Mouse (Mus musculus): ENCODE measurements at regions not wholly inside any gene's neighbourhood (a gene's known extent, or its start where the extent isn't known, plus 50 kb on each side); places are given as distances from the start of the nearest gene placed in this dataset.

- no peak for DNase-seq (ENCODE audit: low spot score in 2 of 2)
These were observed 221.9 kb downstream of the Klf5 start for GRCm38 (mm10) chr14:99520343-99520742.

DNA sequence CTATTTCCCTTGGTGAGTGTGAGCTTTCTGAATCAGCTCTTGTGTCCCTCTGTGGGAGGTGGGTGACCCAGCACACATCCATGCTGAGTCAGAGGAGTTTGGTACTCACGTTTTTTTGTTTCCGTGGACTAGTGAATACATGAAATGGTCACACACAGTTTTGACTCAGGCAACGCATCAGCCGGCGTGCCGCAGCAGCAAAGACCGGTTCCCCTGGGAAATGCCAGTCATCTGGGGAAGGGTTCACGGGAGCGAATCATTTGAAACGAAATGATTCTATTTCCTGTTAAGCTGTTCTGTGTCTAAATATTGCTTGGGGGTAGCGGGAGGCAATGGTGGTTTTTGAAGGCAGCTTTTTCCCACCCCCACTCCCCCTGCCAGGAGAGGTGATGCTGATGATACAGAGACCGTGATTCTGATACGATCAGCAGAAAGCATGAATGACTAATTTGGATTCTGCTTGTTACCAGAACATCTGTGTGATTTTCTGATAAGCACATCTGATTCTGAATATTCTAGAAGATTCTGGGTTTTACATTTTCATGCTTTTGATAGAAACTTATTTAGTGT is 223.5 kb downstream of the Klf5 start:
- no peak for DNase-seq (ENCODE audit: low spot score in 2 of 2)

DNA sequence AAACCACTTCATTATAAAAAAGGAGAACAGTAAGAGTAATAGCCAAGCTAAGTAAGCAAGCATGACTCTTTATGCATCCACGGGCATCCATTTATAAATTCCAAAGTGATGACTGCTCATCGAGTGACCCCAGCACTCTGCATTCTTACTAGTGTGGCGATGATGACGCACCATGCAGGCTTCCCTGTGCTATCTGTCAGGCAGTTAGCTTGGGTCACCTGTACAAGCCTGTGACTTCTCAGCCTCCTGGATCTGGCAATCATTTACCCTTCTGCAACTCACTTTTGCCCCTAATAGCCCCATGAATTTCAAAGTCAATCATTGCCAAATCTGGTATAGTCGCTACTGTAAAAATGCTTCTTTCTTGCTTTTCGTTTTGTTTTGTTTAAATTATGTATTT is 237.3 kb downstream of the Klf5 start:
- no peak for DNase-seq (ENCODE audit: low spot score in 2 of 2)

DNA sequence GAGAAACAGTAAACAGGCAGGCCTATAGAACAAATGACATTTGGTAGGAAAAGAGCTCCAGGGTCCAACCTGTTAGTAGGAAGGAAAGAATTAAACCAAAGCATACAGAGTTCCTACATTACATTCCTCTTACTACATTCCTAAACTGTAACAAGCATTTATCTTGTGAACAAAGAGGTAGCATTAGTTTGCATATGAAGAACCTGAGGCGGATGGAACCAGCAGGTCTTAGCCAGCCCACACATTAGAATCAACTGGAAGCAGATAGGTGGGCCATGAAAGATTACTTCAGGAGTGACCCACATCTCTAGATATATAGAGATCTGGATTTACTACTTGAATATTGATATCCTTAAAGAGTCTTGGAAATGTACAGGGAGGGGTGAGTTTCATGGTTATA is 238.8 kb downstream of the Klf5 start:
- DNase-seq (ENCODE audit: low spot score in 2 of 2): no peak

DNA sequence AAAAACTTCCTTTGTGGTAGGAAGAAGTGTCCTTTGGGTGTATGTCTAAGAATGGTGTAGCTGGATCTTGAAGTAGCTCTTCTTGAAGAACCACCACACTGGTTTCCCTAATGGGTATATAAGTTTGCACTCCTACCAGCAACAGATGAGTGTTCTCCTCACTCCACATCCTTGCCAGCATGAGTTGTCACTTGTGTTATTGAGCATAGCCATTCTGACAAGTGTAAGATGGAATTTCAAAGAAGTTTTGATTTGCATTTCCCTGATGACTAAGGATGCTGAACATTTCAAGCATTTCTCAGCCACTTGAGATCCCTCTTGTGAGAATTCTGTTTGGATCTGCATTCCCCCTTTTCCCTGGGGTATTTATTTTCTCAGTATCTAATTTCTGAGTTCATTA is 243.2 kb downstream of the Klf5 start:
- DNase-seq (ENCODE audit: low spot score in 2 of 2): no peak

GRCm38 (mm10) chr14:99547931-99548330 is 249.4 kb downstream of the Klf5 start:
- no peak for DNase-seq (ENCODE audit: low spot score in 2 of 2)

GRCm38 (mm10) chr14:99548363-99549248 is 250.1 kb downstream of the Klf5 start:
- DNase-seq (ENCODE audit: low spot score in 2 of 2): no peak

DNA sequence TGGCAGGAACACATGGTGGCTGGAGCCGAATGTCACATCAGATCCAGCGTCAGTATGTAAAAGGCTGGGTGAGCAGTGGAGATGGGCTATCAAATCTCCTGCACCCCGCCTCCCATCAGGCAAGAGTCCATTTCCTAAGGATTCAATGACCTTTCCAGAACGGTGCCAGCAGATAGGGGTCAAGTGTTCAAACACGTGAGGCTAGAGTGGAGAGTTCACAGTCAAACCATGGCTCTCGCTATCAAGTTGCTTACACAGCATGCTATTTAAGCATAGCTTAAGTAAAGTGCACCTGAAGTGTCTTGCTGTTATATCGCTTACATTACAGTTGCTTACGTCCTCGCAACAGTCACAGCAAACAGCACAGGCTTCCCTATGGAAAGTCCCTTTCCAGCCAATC is 265.5 kb downstream of the Klf5 start:
- no peak for DNase-seq (ENCODE audit: low spot score in 2 of 2)

DNA sequence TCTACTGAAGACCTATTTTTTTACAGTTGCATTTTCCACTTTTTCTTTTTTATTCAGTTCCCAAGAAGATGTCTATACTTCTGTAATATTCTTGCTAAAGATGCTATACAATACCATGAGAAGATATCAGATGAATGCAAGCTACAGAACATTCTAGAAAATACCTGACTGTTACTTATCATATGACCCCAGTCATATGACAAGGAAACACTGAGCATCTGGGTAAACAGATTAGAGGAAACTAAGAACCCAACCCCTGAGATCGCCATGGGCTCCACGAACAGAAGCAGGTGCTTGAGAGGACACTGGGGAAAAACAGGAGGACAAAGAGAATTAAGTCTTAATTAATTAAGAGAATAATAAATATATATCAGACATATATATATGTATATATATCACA is 275.7 kb downstream of the Klf5 start:
- no peak for DNase-seq (ENCODE audit: low spot score in 2 of 2)

DNA sequence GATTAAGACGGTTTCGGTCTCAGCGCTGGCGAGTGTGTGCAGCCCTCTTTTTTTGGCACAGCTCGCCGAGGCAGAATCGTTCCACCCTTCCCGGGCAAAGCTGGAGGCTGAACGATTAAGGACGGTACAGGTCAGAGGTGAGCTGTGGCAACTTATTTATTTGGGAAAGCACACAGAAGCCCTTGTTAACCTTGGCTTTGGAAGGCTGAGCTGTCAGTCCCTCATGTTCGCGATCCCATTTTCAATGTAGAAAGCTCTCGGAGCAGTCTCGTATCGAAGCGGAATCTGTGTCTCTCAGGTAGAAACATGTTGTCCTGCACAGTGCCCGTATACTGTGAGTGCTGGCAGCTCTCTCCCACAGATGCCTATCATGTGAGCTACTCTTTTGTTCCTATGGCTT is 280.2 kb downstream of the Klf5 start:
- DNase-seq (ENCODE audit: low spot score in 2 of 2): no peak

GRCm38 (mm10) chr14:99579271-99579759 is 280.8 kb downstream of the Klf5 start:
- no peak for DNase-seq (ENCODE audit: low spot score in 2 of 2)

DNA sequence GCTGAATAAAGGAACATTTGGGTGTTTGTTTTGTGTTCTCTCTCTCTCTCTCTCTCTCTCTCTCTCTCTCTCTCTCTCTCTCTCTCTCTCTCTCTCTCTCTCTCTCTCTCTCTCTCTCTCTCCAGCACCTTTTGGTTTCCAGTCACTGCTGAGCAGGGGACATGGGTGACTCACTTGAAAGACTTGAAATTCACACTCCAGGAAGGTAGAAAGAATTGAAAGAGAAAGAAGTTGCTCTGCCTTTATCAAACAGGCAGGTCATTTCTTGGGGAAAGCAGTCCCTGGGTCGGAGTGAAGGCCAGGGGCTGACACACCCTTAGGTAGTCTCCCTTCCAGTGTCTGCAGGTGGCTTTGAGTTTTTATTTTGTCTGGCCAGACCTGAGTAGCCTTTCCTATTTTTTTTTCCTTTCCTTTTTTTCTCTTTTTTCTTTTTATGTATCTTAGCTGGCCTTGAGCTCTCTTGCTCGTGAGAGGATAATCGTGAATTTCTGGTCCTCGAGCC is 281.3 kb downstream of the Klf5 start:
- DNase-seq (ENCODE audit: low spot score in 2 of 2): no peak

- no peak for DNase-seq (ENCODE audit: low spot score in 2 of 2)
These were observed 285.7 kb downstream of the Klf5 start for GRCm38 (mm10) chr14:99584144-99584543.

GRCm38 (mm10) chr14:99586029-99586428 is 287.5 kb downstream of the Klf5 start:
- DNase-seq (ENCODE audit: low spot score in 2 of 2): no peak

DNA sequence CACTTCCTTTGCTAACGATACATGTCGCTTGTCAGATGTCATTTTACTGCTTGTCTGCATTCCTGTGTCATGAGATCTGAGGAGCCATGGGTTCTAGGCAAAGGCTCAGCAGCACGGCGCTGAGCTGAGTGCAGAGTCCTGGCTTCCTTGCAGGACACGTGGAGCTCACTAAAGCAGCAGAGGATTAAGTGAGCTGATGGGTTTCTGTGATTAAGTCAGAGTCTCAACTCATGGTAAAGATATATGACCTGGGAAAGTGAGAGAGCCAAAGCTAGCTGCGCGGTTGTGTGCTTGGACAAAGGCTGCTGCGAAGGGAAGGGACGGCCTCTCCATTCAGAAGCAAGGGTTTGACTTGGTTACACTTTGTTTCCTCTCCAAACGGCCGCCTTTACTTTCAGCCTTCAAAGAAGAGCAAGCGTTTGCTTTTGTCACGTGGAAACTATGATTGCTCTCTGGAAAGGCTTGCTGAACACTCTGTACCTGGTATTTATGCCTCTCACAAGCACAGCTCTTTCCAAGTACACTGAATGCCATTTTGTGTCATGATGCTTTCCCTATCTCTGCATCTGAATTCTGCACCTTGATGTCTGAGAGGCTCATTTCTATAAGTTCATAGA is 292.5 kb downstream of the Klf5 start:
- no peak for DNase-seq (ENCODE audit: low spot score in 2 of 2)

- DNase-seq (ENCODE audit: low spot score in 2 of 2): no peak
These were observed 294.4 kb downstream of the Klf5 start for GRCm38 (mm10) chr14:99592922-99593321.

DNA sequence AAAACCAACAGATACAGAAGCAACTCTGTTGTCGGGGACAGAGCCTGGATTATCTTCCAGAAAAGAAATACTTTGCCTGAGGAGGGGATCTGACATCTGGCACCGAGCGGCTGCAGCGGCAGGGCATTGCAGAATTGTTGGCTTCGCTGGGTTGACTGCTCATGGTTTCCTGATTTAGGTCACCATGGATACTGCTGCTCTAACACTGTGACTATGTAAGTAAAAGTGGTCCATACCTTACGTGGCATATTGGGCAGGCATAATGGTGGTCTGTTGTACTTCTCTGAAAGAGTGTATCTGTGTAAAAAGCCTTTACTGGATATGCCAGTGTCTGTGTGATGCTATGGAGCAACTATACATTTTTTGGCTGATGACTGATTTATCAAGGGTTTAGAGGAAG is 295.4 kb downstream of the Klf5 start:
- DNase-seq (ENCODE audit: low spot score in 2 of 2): no peak

GRCm38 (mm10) chr14:99601900-99602299 is 303.4 kb downstream of the Klf5 start:
- DNase-seq (ENCODE audit: low spot score in 2 of 2): no peak

GRCm38 (mm10) chr14:99603257-99603656 is 304.8 kb downstream of the Klf5 start:
- no peak for DNase-seq (ENCODE audit: low spot score in 2 of 2)

DNA sequence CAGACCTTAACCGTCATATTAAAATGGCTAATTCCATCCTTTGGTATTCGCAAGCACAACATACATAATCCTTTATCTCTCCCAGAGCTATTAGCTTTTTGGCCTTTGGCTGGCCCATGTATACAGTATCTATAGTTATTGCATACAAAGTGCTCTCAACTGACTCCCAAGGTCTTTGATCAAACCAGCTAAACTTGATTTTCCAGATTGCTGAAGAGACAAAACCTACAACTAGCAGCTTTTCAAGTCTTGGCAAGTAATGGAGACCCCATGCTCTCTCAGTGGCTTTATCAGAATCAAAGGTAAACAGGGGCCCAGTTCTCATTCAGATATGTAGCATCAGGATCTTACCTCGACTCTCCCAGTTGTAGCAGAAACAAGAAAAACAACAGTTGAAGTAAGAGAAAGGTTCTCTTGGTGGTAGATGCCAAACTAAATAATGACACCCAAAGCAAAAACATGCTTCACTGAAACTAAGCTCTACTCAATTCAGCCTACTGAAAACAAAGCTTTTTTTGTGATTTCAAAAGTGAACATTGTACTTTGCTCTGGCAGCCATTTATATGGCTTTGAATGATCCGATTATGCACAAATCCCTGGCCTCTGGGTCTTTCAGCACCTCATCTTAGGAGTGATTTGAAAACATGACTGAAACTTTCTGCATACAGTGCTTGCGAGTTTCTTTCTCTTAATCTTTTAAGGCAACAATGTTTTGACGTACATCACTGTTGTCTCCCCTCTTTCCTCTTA is 307.0 kb downstream of the Klf5 start:
- no peak for DNase-seq (ENCODE audit: low spot score in 2 of 2)

GRCm38 (mm10) chr14:99609003-99609402 is 310.5 kb downstream of the Klf5 start:
- DNase-seq (ENCODE audit: low spot score in 2 of 2): no peak

- DNase-seq (ENCODE audit: low spot score in 2 of 2): no peak
These were observed 312.9 kb downstream of the Klf5 start for GRCm38 (mm10) chr14:99611435-99611834.

All from frontal cortex, postnatal 10 days (tissue).